Mouse (Mus musculus) midbrain, embryonic 16.5 days (tissue): ENCODE results near the gene Spata2. TPM values are rescaled to one million over a fixed set of nuclear protein-coding genes. Genes with fewer than 3 reads are reported as not detected.

Source experiments
- ATAC-seq: fragments of 200-750 bp; cut with Nextera tagmentation; 2 replicates; pipeline ENCODE4 v1.8.0; 2017; ENCODE audit warnings: moderate TSS enrichment
- H3K27ac ChIP-seq: fragments of 300-500 bp; sonication (generic); 2 replicates; pipeline ENCODE4 v1.5.1; 2014; ENCODE audit warnings: mild to moderate bottlenecking, low read length, mixed read lengths
- H3K27me3 ChIP-seq: fragments of 300-500 bp; sonication (generic); 2 replicates; pipeline ENCODE4 v1.6.1; 2014; ENCODE audit warnings: low read depth, low read length, mixed read lengths; ENCODE audit not compliant: control insufficient read depth, insufficient read depth
- H3K36me3 ChIP-seq: fragments of 300-500 bp; sonication (generic); 2 replicates; pipeline ENCODE4 v1.6.1; 2014; ENCODE audit warnings: mild to moderate bottlenecking, low read length, moderate library complexity, mixed read lengths; ENCODE audit not compliant: control insufficient read depth, insufficient read depth
- H3K4me1 ChIP-seq: fragments of 300-500 bp; sonication (generic); 2 replicates; pipeline ENCODE4 v1.6.1; 2014; ENCODE audit warnings: mild to moderate bottlenecking, low read length, mixed read lengths; ENCODE audit not compliant: control insufficient read depth, insufficient read depth
- H3K4me2 ChIP-seq: fragments of 300-500 bp; sonication (generic); 2 replicates; pipeline ENCODE4 v1.6.1; 2014; ENCODE audit warnings: mild to moderate bottlenecking, low read length, mixed read lengths
- H3K4me3 ChIP-seq: fragments of 300-500 bp; sonication (generic); 2 replicates; pipeline ENCODE4 v1.5.1; 2014; ENCODE audit warnings: low read depth, mild to moderate bottlenecking, low read length, moderate library complexity, mixed read lengths
- H3K9ac ChIP-seq: fragments of 300-500 bp; sonication (generic); 2 replicates; pipeline ENCODE4 v1.6.1; 2014; ENCODE audit warnings: low read depth, low read length, mixed read lengths
- H3K9me3 ChIP-seq: fragments of 300-500 bp; sonication (generic); replicated peaks from 2 replicates; pipeline ENCODE4 v1.6.1; 2014; ENCODE audit warnings: mild to moderate bottlenecking, low read length, mixed read lengths; ENCODE audit not compliant: control insufficient read depth, poor library complexity, severe bottlenecking
- whole genome bisulfite sequencing: fragments of 180-500 bp; shearing (Covaris S2); extraction: QIAGEN DNeasy Blood & Tissue Kit; methylation state at CpG from one replicate; pipeline ENCODE4 v1.1.7; 2014; 5-methylcytosine and 5-hydroxymethylcytosine counted together
- polyA plus RNA-seq: library from polyadenylated mRNA; unstranded; fragments of >200 nt; fragmentation: Nextera tagmentation; extraction: Ambion mirVana; gene quantifications from 2 replicates; pipeline ENCODE4 v1.2.1, GENCODE M21; 2015

Spata2 gene
- polyA plus RNA-seq, 1 experiment from 2014 or later = 34.4 TPM

GRCm38 (mm10) chr2:167465951-167466350 is 26.7 kb downstream of the Spata2 start:
- no peaks in the 10 kb centered on the region for H3K4me1 ChIP-seq
- no peak overlapping the region for H3K4me2 ChIP-seq
- H3K4me3 ChIP-seq = no peak overlapping the region
- 90% methylated on average over 3 of the region's 3 CpGs for WGBS
- peaks cover 13% of the 10 kb centered on the region; the same call in 1 of the 2 replicates for H3K36me3 ChIP-seq
- no peaks in the 10 kb centered on the region for H3K9me3 ChIP-seq
- ATAC-seq = no peak
- no peak overlapping the region for H3K27ac ChIP-seq
- no peak overlapping the region for H3K9ac ChIP-seq
- no peaks in the 10 kb centered on the region for H3K27me3 ChIP-seq

DNA sequence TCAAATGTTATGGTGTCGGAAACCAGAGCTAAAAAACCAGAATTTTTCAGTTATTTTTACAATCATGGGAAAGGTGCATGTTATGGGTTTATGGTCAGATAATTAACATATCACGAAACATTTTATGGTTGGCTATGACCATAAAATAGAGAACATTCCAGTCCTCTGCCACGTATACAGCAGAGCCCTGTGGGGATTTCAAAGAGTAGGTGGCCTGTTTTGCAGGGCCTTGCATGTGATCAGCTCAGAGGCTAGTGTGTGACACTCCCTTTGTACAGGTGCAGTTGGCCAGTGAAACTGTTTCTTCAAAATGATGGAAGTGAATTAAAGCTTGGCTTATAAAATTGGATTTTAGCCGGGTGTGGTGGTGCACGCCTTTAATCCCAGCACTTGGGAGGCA is 28.9 kb downstream of the Spata2 start:
- no peak overlapping the region for H3K27ac ChIP-seq
- H3K9ac ChIP-seq = no peak overlapping the region
- H3K4me2 ChIP-seq = no peak overlapping the region
- WGBS = 96% methylated on average over 5 of the region's 5 CpGs
- H3K36me3 ChIP-seq = peaks cover 14% of the 10 kb centered on the region; the same call in 1 of the 2 replicates
- H3K27me3 ChIP-seq = no peaks in the 10 kb centered on the region
- no peaks in the 10 kb centered on the region for H3K9me3 ChIP-seq
- no peak for ATAC-seq
- H3K4me1 ChIP-seq = no peaks in the 10 kb centered on the region
- no peak overlapping the region for H3K4me3 ChIP-seq

- Histone ChIP-seq H3K4me1 (no peaks in the 10 kb centered on the region), H3K36me3 (peaks cover 16% of the 10 kb centered on the region; the same call in 1 of the 2 replicates), H3K9me3 (no peaks in the 10 kb centered on the region), H3K4me2 (no peak overlapping the region), H3K4me3 (no peak overlapping the region), H3K27ac (no peak overlapping the region), H3K9ac (no peak overlapping the region), H3K27me3 (no peaks in the 10 kb centered on the region)
- ATAC-seq = no peak
- WGBS = 61% methylated on average over 6 of the region's 6 CpGs
These were observed 29.7 kb downstream of the Spata2 start for GRCm38 (mm10) chr2:167462954-167463353.

DNA sequence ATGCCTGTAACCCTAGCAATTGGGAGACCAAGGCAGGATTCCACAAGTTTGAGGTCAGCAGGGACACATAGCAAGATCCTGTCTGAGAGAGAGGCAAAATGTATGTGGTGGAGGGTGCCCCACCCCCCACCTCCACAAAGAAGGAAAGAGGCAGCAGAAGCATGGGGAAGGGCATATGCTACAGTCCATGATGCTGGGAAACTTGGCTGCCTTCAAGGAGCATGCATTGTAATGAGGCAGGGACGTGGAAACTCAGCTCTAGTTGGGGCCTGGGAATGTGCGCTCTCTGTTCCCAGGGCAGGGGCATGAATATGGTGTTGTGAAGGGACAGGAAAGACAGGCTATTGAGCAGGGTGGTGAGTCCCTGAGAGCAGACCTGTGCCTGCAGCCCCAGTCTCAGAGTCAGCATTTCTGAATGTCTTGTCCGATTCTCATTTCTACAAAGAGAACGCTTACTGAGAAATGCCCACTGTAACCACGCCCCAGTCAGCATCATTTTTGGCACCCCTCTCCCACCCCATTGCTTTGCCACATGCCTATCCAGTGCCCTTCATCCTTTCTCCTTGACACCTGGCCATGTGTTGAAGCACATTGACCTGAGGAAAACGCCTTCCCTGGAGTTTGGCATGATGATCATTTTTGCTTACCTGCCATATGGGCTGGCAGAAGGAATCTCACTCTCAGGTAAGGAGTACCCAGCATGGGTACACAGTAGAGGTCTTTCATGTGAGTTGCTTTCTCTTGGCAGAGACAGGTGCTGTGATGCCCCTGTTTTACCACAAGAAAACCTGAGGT is 33.4 kb downstream of the Spata2 start:
- ATAC-seq = no peak
- Histone ChIP-seq H3K27ac (no peak overlapping the region), H3K9ac (no peak overlapping the region), H3K9me3 (no peaks in the 10 kb centered on the region), H3K27me3 (no peaks in the 10 kb centered on the region), H3K4me3 (no peak overlapping the region), H3K36me3 (peaks cover 13% of the 10 kb centered on the region; the same call in 1 of the 2 replicates), H3K4me1 (no peaks in the 10 kb centered on the region), H3K4me2 (no peak overlapping the region)
- 98% methylated on average over 6 of the region's 6 CpGs for WGBS

- no peak overlapping the region for H3K9ac ChIP-seq
- H3K36me3 ChIP-seq = peaks cover 19% of the 10 kb centered on the region; the same call in 1 of the 2 replicates
- H3K27me3 ChIP-seq = no peaks in the 10 kb centered on the region
- 93% methylated on average over 3 of the region's 3 CpGs for WGBS
- H3K4me2 ChIP-seq = no peak overlapping the region
- ATAC-seq = no peak
- no peaks in the 10 kb centered on the region for H3K4me1 ChIP-seq
- H3K27ac ChIP-seq = no peak overlapping the region
- H3K4me3 ChIP-seq = no peak overlapping the region
- no peaks in the 10 kb centered on the region for H3K9me3 ChIP-seq
These were observed 34.1 kb downstream of the Spata2 start for GRCm38 (mm10) chr2:167458548-167458947.

DNA sequence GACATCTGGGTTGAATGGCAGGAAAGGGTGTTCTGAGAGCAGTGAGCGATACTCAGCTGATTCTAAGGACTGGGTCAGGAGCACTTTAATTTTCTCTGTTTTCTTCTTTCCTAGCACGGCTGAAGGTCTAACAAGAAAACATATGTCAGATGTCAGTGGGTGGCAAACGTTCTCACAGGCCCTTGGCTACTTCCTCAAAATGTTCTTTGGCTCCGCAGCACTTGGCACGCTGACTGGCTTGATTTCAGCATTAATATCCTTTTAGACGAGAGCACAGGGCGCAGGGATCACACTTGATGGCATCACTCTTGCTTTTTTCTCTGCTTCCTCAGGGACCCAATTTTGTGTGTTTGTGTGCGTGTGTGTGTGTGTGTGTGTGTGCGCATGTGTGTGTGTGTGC is 35.5 kb downstream of the Spata2 start:
- Histone ChIP-seq H3K9me3 (no peaks in the 10 kb centered on the region), H3K27ac (no peak overlapping the region), H3K4me1 (no peaks in the 10 kb centered on the region), H3K9ac (no peak overlapping the region), H3K4me3 (no peak overlapping the region), H3K36me3 (peaks cover 23% of the 10 kb centered on the region; the same call in 1 of the 2 replicates), H3K27me3 (no peaks in the 10 kb centered on the region), H3K4me2 (no peak overlapping the region)
- WGBS = 90% methylated on average over 9 of the region's 9 CpGs
- no peak for ATAC-seq

DNA sequence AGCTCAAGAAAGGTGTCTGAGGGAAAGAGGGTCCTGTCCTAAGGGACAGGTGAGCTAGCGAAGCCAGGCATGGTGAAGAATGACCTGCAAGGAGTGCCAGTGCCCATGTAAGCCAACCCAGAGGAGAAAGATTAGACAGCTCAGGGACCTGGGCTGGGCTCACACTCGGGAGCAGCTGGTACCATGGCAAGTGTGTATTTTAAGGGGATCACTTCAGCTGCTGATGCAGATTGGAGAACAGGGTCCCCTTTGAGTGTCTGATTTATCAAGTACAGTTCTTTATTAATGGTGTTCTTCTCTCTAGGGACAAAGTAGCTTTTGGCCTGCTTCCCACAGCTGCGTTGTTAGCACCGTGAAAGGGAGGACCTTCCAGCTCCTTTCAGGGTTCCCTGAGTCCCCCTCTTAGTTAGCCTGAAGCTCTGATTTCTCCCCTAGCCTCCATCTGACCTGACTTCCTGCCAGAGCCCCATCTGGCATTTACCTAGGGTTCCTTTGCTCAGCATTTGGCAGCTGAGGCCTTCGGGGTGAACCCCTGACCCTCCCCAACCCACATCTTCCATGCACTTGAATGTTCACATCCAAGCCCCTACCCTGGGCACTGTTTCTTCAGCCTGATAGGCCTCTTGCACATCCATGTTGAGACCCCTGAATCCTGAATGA is 36.2 kb downstream of the Spata2 start:
- WGBS = 89% methylated on average over 5 of the region's 5 CpGs
- Histone ChIP-seq H3K4me1 (no peaks in the 10 kb centered on the region), H3K36me3 (peaks cover 23% of the 10 kb centered on the region; the same call in 1 of the 2 replicates), H3K4me3 (no peak overlapping the region), H3K27ac (no peak overlapping the region), H3K9me3 (no peaks in the 10 kb centered on the region), H3K4me2 (no peak overlapping the region), H3K9ac (no peak overlapping the region), H3K27me3 (no peaks in the 10 kb centered on the region)
- no peak for ATAC-seq

DNA sequence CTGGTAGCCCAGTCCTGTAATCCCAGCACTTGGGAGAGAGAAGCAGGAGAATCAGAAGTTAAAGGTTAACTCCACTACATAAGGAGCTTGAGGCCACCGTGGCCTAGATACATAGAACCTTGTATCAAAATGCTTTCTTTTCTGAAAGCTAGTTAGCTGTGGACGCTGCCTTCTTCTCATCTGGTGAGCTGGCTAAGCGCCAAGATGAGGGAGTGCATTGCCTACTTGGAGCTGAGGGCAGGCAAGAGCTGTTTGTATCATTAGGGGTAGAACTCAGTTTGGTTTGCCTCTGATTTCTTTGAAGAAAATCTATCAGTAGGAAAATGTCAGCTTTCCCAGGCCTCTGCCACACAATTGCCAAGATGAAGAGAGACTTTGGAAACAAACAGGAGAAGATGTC is 38.9 kb downstream of the Spata2 start:
- no peak for ATAC-seq
- no peak overlapping the region for H3K4me3 ChIP-seq
- 82% methylated on average over 3 of the region's 3 CpGs for WGBS
- H3K36me3 ChIP-seq = peaks cover 27% of the 10 kb centered on the region
- H3K4me2 ChIP-seq = no peak overlapping the region
- H3K4me1 ChIP-seq = no peaks in the 10 kb centered on the region
- no peaks in the 10 kb centered on the region for H3K9me3 ChIP-seq
- no peak overlapping the region for H3K27ac ChIP-seq
- no peak overlapping the region for H3K9ac ChIP-seq
- no peaks in the 10 kb centered on the region for H3K27me3 ChIP-seq

DNA sequence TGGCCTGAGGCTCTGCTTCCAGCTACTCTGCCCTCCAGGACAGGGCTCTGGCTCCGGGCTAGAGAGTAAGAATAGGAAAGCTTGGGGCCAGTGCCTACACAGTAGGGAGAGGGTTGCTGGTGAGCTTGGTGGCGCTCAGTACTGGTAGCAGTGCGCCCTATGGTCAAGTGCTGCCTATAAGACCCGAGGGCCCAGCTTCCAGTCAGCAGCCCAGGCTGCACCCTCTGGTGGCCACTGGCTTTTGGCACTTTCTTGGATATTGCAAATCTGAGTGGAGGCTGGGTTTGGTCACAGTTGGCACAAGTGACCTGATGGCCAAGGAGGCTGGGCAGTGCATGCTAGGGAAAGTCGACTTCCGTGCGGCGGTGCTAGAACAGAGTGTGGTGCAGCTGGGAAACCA is 42.0 kb downstream of the Spata2 start:
- no peaks in the 10 kb centered on the region for H3K9me3 ChIP-seq
- H3K4me3 ChIP-seq = no peak overlapping the region
- no peaks in the 10 kb centered on the region for H3K27me3 ChIP-seq
- WGBS = 91% methylated on average over 8 of the region's 8 CpGs
- H3K36me3 ChIP-seq = peaks cover 21% of the 10 kb centered on the region
- no peak overlapping the region for H3K9ac ChIP-seq
- no peaks in the 10 kb centered on the region for H3K4me1 ChIP-seq
- no peak overlapping the region for H3K4me2 ChIP-seq
- H3K27ac ChIP-seq = no peak overlapping the region
- no peak for ATAC-seq
